Mouse (Mus musculus) hindbrain, embryonic 12.5 days (tissue): Measurements from ENCODE around the gene Hectd2. TPM values are rescaled to one million over a fixed set of nuclear protein-coding genes. Genes with fewer than 3 reads are reported as not detected.

Experiments used
- ATAC-seq: fragments of 200-750 bp; cut with Nextera tagmentation; 2 replicates; pipeline ENCODE4 v1.8.0; 2017; ENCODE audit warnings: moderate TSS enrichment; ENCODE audit not compliant: low FRiP score
- H3K27ac ChIP-seq: fragments of 300-500 bp; sonication (generic); 2 replicates; pipeline ENCODE4 v1.5.1; 2016; ENCODE audit warnings: mild to moderate bottlenecking
- H3K27me3 ChIP-seq: fragments of 300-500 bp; sonication (generic); 2 replicates; pipeline ENCODE4 v1.6.1; 2016; ENCODE audit warnings: mild to moderate bottlenecking
- H3K36me3 ChIP-seq: fragments of 300-500 bp; sonication (generic); 2 replicates; pipeline ENCODE4 v1.6.1; 2016; ENCODE audit warnings: mild to moderate bottlenecking
- H3K4me1 ChIP-seq: fragments of 300-500 bp; sonication (generic); 2 replicates; pipeline ENCODE4 v1.6.1; 2016
- H3K4me2 ChIP-seq: fragments of 300-500 bp; sonication (generic); replicated peaks from 2 replicates; pipeline ENCODE4 v1.6.1; 2016; ENCODE audit warnings: mild to moderate bottlenecking
- H3K4me3 ChIP-seq: fragments of 300-500 bp; sonication (generic); 2 replicates; pipeline ENCODE4 v1.5.1; 2016; ENCODE audit warnings: mild to moderate bottlenecking
- H3K9ac ChIP-seq: fragments of 300-500 bp; sonication (generic); 2 replicates; pipeline ENCODE4 v1.6.1; 2016; ENCODE audit warnings: mild to moderate bottlenecking, moderate library complexity
- H3K9me3 ChIP-seq: fragments of 300-500 bp; sonication (generic); replicated peaks from 2 replicates; pipeline ENCODE4 v1.6.1; 2016; ENCODE audit warnings: mild to moderate bottlenecking
- WGBS: fragments of 180-500 bp; shearing (Covaris S2); methylation state at CpG from one replicate; pipeline ENCODE4 v1.1.7; 2016; 5-methylcytosine and 5-hydroxymethylcytosine counted together
- polyA plus RNA-seq: library from polyadenylated mRNA; unstranded; fragments of >200 nt; fragmentation: Nextera tagmentation; extraction: Ambion mirVana; gene quantifications from 2 replicates; pipeline ENCODE4 v1.2.1, GENCODE M21; 2016

The Hectd2 gene
- 9.3 and 11.1 TPM in 2 replicates for polyA plus RNA-seq

DNA sequence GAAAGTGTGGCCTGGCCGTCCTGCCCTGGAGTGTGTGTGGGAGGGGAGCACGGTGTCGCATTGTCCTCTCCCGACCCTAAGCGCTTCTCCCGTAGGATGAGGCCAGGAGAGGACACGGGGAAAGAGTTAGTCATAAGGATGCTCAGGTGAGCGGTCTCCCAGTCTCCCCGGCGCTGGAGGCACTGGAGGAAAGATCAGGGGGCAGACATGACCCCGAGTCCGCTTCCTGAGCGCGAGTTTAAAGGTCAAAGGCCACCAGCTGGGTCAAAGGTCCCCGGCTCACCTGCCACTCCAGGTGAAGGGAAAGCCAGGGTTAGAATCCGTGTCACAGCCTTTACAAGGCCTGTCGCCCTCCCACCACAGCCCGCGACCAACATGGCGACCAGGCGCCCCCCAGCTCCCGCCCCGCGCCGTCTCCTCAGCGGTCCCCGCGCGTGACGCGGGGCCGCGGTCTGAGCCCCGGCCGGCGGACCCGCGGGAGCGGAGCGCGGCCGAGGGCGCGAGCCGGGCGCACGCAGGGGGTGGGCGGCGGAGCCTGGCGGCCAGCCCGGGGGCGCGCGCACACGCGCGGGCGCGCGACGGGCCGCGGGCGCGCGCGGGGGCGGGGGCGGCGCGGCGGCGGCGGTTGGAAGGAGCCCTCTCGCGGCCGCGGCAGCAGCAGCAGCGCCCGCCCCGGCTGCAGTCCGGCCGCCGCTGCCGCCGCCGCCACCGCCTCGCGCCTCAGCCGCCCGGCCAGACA, at the start of gene Hectd2:
Gene Hectd2 (plus strand): TSS at position 594 of the 739 bp plus-strand sequence.
- ATAC-seq = peak; percentile 88
- under 1% methylated on average over 58 of the region's 92 CpGs for WGBS
- Histone ChIP-seq H3K4me1 (peaks cover 6% of the 10 kb centered on the region; the same call in 1 of the 2 replicates), H3K9me3 (no peaks in the 10 kb centered on the region), H3K27me3 (peaks cover 9% of the 10 kb centered on the region; the same call in 1 of the 2 replicates), H3K36me3 (no peaks in the 10 kb centered on the region), H3K4me3 (peak within 1 kb of the TSS; percentile 81), H3K4me2 (peak within 1 kb of the TSS; percentile 88), H3K27ac (peak within 1 kb of the TSS; percentile 92), H3K9ac (peak within 1 kb of the TSS; percentile 89)

DNA sequence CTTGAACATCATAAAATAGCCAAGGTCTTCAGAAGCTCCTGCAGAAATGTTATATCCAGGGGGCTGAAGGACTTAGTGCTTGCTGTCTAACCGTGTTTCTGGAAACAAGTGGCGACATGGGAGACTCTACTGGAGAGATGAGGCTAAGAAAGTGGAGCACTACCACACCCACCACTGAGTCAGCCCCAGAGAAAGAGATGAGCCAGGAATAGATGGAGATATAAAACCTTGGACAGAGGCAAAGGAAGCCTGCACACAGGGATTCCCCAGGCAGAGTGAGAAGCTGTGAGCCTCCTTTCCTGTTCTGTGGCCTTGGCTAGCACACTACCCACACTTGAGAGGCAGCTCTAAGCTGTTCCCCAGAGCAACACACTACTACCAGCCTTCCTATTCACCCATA, 49.7 kb upstream of the Hectd2 start:
- Histone ChIP-seq H3K36me3 (no peaks in the 10 kb centered on the region), H3K4me3 (no peak overlapping the region), H3K27me3 (no peaks in the 10 kb centered on the region), H3K27ac (no peak overlapping the region), H3K4me1 (no peaks in the 10 kb centered on the region), H3K9me3 (no peaks in the 10 kb centered on the region), H3K4me2 (no peak overlapping the region), H3K9ac (no peak overlapping the region)
- WGBS = 96% methylated on average over 2 of the region's 2 CpGs
- ATAC-seq = no peak

DNA sequence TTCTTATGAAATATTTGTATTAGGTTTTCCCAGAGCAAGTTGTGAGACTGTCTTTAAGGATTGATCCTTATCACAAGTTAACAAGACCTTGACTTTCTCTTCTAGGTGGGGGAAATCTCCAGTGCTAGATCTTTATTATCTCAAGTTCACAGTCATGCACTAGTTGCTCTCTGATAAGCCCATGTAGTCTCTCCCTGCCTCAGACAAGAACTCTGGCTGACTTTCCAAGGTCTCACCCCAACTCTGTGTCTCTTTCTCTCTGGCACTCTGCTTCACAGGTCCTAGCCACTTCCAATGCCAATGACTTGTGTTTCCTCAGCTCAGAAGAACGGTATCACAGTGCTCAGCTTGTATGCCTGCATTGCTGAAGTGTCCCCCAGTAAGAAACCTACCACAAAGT, 43.1 kb upstream of the Hectd2 start:
- Histone ChIP-seq H3K36me3 (no peaks in the 10 kb centered on the region), H3K4me2 (no peak overlapping the region), H3K27ac (no peak overlapping the region), H3K4me1 (no peaks in the 10 kb centered on the region), H3K9me3 (no peaks in the 10 kb centered on the region), H3K9ac (no peak overlapping the region), H3K4me3 (no peak overlapping the region), H3K27me3 (no peaks in the 10 kb centered on the region)
- ATAC-seq = no peak
- WGBS = 87% methylated on average over 1 of the region's 1 CpGs

DNA sequence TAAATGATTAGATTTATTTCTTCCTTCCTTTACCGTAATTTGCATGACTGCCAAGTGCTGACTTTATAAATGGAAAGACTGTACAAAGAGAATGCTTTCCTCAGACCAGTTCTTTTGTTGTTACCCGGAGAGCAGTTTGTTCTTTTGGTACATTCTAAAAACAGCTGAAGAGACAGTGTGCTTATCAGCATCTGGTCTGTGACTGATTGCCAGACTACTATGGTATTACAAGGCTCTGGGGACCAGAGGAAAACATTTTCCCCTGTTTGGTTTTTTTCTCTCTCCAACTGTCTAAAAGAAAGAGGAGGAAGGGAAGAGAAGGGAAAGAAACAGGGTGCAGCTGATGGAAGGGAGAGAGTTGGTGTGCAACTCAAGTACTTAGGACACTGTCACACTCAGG, 36.0 kb upstream of the Hectd2 start:
- H3K4me2 ChIP-seq = no peak overlapping the region
- no peak for ATAC-seq
- WGBS = 53% methylated on average over 2 of the region's 2 CpGs
- no peak overlapping the region for H3K9ac ChIP-seq
- no peak overlapping the region for H3K27ac ChIP-seq
- 0 out of 2 replicates have a peak, but pooled peaks cover 2% of the 10 kb centered on the region for H3K4me1 ChIP-seq
- no peaks in the 10 kb centered on the region for H3K36me3 ChIP-seq
- no peaks in the 10 kb centered on the region for H3K9me3 ChIP-seq
- H3K4me3 ChIP-seq = no peak overlapping the region
- H3K27me3 ChIP-seq = no peaks in the 10 kb centered on the region

DNA sequence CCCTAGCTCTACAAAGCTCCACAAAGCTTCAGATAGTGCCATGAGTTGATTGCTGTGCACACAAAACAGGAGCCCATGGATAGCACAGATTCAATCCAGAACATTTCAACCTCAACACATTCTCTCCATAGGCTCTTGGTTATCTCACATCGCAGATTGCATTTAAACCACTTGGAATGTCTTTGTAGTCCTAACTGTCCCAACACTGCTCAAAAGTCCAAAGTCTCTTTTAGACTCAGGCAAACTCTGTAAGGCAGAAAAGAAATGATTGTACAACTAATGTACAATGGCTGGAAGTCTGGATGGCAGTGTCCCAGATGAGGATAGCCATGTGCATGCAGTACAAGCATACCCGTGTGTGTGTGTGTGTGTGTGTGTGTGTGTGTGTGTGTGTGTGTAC, 32.9 kb upstream of the Hectd2 start:
- H3K4me1 ChIP-seq = 0 out of 2 replicates have a peak, but pooled peaks cover 2% of the 10 kb centered on the region
- WGBS = 87% methylated on average over 2 of the region's 2 CpGs
- ATAC-seq = no peak
- H3K36me3 ChIP-seq = no peaks in the 10 kb centered on the region
- H3K27me3 ChIP-seq = no peaks in the 10 kb centered on the region
- no peak overlapping the region for H3K4me3 ChIP-seq
- no peak overlapping the region for H3K27ac ChIP-seq
- no peak overlapping the region for H3K9ac ChIP-seq
- no peaks in the 10 kb centered on the region for H3K9me3 ChIP-seq
- H3K4me2 ChIP-seq = no peak overlapping the region

DNA sequence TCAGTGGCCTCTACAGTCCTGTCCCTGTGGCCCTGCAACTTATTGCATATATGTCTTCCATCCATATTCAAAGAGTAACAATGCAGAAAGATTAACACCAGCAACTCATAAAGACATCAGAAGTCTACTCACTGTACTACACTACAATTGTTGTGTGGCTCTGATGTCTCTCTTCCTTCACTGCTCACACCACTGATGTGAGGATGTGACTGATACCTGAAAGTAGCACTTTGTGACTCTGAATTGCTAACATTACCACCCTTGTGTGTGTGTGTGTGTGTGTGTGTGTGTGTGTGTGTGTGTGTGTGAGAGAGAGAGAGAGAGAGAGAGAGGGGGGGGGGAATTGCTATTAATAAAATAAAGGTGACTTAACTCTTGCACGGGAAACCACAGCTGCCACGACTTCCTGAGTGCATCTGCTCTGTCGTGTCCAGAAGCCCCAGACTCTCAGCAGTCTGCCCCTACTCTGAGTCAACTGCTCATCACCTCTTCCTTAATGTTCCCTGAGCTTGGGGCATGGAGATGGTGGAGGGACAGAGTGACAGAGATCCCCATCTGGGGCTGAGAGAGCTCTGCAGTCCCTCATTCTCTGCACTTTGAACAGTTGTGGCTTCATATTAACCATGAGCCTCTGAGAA, 31.8 kb upstream of the Hectd2 start:
- H3K27ac ChIP-seq = no peak overlapping the region
- H3K9me3 ChIP-seq = no peaks in the 10 kb centered on the region
- 88% methylated on average over 3 of the region's 3 CpGs for WGBS
- H3K36me3 ChIP-seq = no peaks in the 10 kb centered on the region
- no peaks in the 10 kb centered on the region for H3K27me3 ChIP-seq
- no peak for ATAC-seq
- no peak overlapping the region for H3K4me3 ChIP-seq
- no peak overlapping the region for H3K4me2 ChIP-seq
- no peak overlapping the region for H3K9ac ChIP-seq
- 0 out of 2 replicates have a peak, but pooled peaks cover 2% of the 10 kb centered on the region for H3K4me1 ChIP-seq

DNA sequence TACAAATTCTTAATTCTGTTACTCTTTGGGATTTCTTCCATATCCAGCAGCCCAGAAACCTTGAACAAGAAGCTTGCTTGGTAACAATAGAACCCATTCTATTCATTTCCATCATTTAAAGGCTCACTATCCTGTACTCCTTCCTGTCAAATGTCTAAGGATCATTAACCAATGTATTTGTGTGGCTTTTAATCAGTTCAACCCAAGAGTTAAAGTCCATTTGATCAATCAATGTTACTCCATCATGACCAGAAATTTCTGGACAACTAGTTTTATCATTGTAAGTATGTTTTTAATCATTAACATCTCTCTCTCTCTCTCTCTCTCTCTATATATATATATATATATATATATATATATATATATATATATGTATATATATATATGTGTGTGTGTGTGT, 29.4 kb upstream of the Hectd2 start:
- Histone ChIP-seq H3K9me3 (no peaks in the 10 kb centered on the region), H3K36me3 (no peaks in the 10 kb centered on the region), H3K27me3 (no peaks in the 10 kb centered on the region), H3K4me1 (no peaks in the 10 kb centered on the region), H3K4me3 (no peak overlapping the region), H3K4me2 (no peak overlapping the region), H3K9ac (no peak overlapping the region), H3K27ac (no peak overlapping the region)
- no peak for ATAC-seq

DNA sequence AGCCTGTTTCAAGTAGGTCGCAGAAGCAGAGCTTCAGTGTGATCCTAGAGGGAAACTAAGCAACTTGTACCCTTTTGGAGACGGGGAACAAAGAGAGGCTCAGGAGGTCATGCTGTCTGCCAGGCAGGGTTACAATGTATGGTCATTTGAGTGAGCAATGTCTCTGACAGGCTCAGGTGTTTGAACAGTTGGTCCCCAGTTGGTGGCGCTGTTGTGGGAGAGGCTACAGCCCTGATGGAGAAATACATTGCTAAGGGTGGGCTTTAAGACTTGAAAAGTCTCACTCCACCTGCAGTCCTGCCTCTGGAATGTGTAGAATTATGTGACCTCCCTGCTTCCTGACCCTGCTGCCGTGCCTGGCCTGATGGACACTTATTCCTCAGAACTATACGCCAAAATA, 21.4 kb upstream of the Hectd2 start:
- 49% methylated on average over 5 of the region's 5 CpGs for WGBS
- no peak for ATAC-seq
- Histone ChIP-seq H3K36me3 (no peaks in the 10 kb centered on the region), H3K4me3 (no peak overlapping the region), H3K27ac (no peak overlapping the region), H3K9me3 (no peaks in the 10 kb centered on the region), H3K4me1 (peaks cover 21% of the 10 kb centered on the region), H3K27me3 (peaks cover 6% of the 10 kb centered on the region; the same call in 1 of the 2 replicates), H3K4me2 (no peak overlapping the region), H3K9ac (no peak overlapping the region)

DNA sequence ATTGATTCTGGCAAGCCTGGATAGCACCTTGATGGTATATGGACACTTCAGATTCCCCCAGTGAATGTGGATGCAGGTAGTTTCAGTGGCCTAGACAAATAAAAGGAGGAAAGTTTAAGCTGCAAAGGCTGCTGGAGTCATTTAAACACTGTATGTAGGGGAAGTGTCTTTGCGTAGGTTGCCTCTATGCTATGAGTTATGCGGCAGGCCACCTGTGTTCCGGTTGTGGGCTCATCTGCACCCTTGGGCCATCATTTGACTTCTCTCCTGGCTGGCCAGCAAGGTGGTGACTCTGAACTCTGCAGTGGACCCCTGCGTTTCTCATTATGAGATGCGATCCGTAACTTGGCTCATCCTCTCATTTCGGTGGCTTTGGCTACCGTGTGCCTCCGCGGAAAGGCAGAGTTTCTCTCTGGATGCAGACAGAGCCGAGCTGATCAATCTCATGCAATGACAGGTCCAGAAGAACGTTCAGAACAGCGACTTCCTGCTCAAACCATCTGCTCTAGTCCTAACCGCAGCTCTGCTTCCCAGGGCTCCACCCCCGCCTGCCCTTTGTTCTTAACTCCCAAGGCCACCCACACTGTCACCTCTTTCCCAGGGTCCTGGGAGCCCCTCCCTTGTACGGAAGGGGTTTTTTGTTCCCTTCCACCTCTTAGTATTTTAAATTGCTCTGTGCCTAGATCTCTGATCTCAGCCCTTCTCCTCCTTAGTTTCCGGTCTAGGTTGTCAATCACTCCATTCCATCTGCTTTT, 20.3 kb upstream of the Hectd2 start:
- Histone ChIP-seq H3K4me3 (no peak overlapping the region), H3K36me3 (no peaks in the 10 kb centered on the region), H3K27me3 (peaks cover 6% of the 10 kb centered on the region; the same call in 1 of the 2 replicates), H3K9ac (no peak overlapping the region), H3K4me1 (peaks cover 21% of the 10 kb centered on the region), H3K9me3 (no peaks in the 10 kb centered on the region), H3K27ac (peak overlapping the region; percentile 55), H3K4me2 (peak overlapping the region; percentile 41)
- ATAC-seq = peak; percentile 81
- WGBS = 29% methylated on average over 17 of the region's 17 CpGs

DNA sequence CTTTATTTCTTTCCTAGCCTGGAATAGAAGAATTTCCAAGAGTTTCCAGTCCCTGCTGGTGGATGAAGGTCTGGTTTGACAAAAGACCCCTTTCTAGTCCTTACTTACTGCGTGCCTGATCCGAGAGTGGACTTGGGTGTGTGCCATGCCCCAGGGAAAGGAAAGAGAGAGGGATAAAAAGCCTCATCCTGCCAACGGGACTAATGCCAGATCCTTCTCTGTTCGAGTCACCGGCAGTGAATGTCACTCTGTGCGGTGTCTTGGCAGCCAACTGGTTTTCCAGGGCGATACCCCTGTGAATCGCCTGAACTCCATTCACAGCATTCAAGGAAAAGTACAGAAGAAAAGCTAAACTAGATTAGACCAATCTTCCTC, 19.7 kb upstream of the Hectd2 start:
- peak; percentile 75 for ATAC-seq
- no peak overlapping the region for H3K4me3 ChIP-seq

DNA sequence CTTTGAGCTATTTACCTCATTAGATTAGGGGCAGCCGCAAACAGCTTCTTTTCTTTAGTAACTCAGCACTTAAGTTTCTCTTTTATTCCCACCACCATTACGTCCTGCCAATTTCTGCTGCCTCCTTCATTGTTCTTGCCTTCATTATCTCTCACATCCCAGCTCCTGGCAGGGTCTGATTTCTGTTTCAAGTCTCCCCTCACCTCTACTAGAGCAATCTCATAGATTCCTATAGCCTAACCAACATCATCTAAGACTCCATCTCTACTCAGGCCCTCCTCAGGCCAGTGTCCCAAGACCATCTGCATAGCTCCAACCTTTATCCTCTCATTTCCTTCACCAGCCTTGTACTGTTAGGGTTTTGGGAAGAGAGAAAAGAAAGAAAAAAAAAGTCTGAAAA, 19.3 kb upstream of the Hectd2 start:
- H3K4me3 ChIP-seq = no peak overlapping the region
- H3K9me3 ChIP-seq = no peaks in the 10 kb centered on the region
- peak overlapping the region; percentile 64 for H3K27ac ChIP-seq
- H3K27me3 ChIP-seq = peaks cover 6% of the 10 kb centered on the region; the same call in 1 of the 2 replicates
- no peaks in the 10 kb centered on the region for H3K36me3 ChIP-seq
- peak; percentile 18 for ATAC-seq
- no peak overlapping the region; the same call in 1 of the 2 replicates for H3K4me2 ChIP-seq
- peaks cover 21% of the 10 kb centered on the region for H3K4me1 ChIP-seq
- no peak overlapping the region for H3K9ac ChIP-seq
- 27% methylated on average over 2 of the region's 2 CpGs for WGBS

More for the DNA sequence above, 19.7 kb upstream of the Hectd2 start:
- Histone ChIP-seq H3K36me3 (no peaks in the 10 kb centered on the region), H3K4me1 (peaks cover 21% of the 10 kb centered on the region), H3K27me3 (peaks cover 6% of the 10 kb centered on the region; the same call in 1 of the 2 replicates), H3K4me2 (peak overlapping the region; percentile 41), H3K9ac (no peak overlapping the region), H3K9me3 (no peaks in the 10 kb centered on the region), H3K27ac (peak overlapping the region; percentile 55)
- WGBS = 25% methylated on average over 8 of the region's 8 CpGs

DNA sequence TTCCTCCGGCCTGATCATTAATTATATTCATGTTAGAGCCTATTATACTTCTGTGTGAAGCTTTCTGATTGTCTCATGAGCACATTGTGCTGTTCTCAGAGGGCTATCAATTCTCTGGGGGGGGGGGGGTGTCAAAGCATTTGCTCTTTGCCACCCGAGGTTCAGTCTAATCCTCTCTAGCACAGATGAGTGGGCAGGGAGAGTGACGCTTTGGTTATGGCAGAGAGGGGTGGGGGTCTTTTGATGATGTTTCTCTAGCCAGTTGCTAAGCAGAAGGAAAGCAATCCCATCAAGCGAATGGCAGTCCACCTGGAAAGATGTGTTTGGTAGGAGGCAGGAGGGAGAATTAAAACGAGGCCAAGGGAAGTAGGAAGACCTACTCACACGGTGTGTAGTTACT, 18.6 kb upstream of the Hectd2 start:
- Histone ChIP-seq H3K27ac (peak overlapping the region; percentile 4; the same call in 1 of the 2 replicates), H3K4me1 (peaks cover 21% of the 10 kb centered on the region), H3K4me2 (no peak overlapping the region), H3K27me3 (peaks cover 6% of the 10 kb centered on the region; the same call in 1 of the 2 replicates), H3K4me3 (no peak overlapping the region), H3K9me3 (no peaks in the 10 kb centered on the region), H3K36me3 (no peaks in the 10 kb centered on the region), H3K9ac (no peak overlapping the region)
- peak; percentile 30 for ATAC-seq
- WGBS = 24% methylated on average over 6 of the region's 6 CpGs
